9 mouse cellular contexts compared by ENCODE assay signal in the genomic region with DNA sequence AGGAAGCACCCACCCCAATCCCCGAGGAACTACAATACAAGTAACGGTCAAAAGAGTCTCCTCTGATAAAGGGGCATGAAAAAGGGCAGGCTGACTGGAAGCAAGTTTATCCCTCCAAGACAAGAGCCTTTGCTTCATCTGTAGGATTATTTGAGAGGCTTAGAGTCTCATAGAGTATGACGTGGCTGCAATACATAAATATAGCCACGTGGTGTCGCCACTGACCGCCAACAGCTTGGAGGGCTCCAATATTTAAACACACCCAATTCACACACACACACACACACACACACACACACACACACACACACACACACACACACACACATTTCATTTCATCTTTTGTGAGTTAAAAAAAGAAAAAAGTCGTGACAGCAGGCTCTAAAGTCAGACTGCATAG. TPM values are rescaled to one million over a fixed set of nuclear protein-coding genes. Genes with fewer than 3 reads are reported as not detected.
DNase-seq lines count a peak whose midpoint lies in the region; ATAC-seq and TF ChIP-seq lines count a peak whose summit lies in the region.
"Had no signal": no experiment of that assay in that cellular context is flagged by ENCODE, and none has a peak within 500 bp of the region (broad histone marks: within the 10 kb centered on the region; RNA-seq: fewer than 3 reads in every experiment).

No protein-coding gene starts in this region.

- 7% methylated on average over 7 of the region's 7 CpGs for WGBS in liver, embryonic 12.5 days (ENCODE audit: insufficient replicate concordance)
- 12% methylated on average over 7 of the region's 7 CpGs for WGBS in embryonic facial prominence, embryonic 10.5 days
- WGBS in liver, postnatal 0 days (ENCODE audit: insufficient replicate concordance): 15% methylated on average over 7 of the region's 7 CpGs

- no peaks in the 10 kb centered on the region for H3K36me3 ChIP-seq in liver, embryonic 12.5 days
- H3K36me3 ChIP-seq in embryonic facial prominence, embryonic 10.5 days (replicated peaks): no peaks in the 10 kb centered on the region
- H3K36me3 ChIP-seq in liver, postnatal 0 days (replicated peaks; ENCODE audit: insufficient read depth, low read length): no peaks in the 10 kb centered on the region

- H3K4me3 ChIP-seq in liver, embryonic 12.5 days: no peak overlapping the region
- no peak overlapping the region for H3K4me3 ChIP-seq in embryonic facial prominence, embryonic 10.5 days
- H3K4me3 ChIP-seq in liver, postnatal 0 days (ENCODE audit: low read depth, low read length): no peak overlapping the region
- H3K4me3 ChIP-seq: myocyte had no signal

- no peaks in the 10 kb centered on the region for H3K27me3 ChIP-seq in liver, embryonic 12.5 days (replicated peaks)
- no peaks in the 10 kb centered on the region; the same call in 1 of the 2 replicates for H3K27me3 ChIP-seq in embryonic facial prominence, embryonic 10.5 days (replicated peaks; ENCODE audit: low read depth, poor library complexity, severe bottlenecking)
- no peaks in the 10 kb centered on the region for H3K27me3 ChIP-seq in liver, postnatal 0 days (ENCODE audit: insufficient read depth, low read length)

- H3K9ac ChIP-seq in liver, embryonic 12.5 days: no peak overlapping the region
- H3K9ac ChIP-seq in liver, postnatal 0 days (replicated peaks): no peak overlapping the region

- ATAC-seq in liver, embryonic 12.5 days: no peak
- no peak for ATAC-seq in liver, postnatal 0 days

- H3K27ac ChIP-seq in liver, embryonic 12.5 days: no peak overlapping the region
- H3K27ac ChIP-seq in embryonic facial prominence, embryonic 10.5 days (replicated peaks): no peak overlapping the region
- no peak overlapping the region for H3K27ac ChIP-seq in liver, postnatal 0 days (ENCODE audit: low read depth)

- peak; percentile 42 for DNase-seq in liver
- peak; percentile 69 for DNase-seq in adrenal gland, adult 2 months
- peak; percentile 56 for DNase-seq in embryonic facial prominence, embryonic 10.5 days (ENCODE audit: low spot score)
- peak; percentile 64 to 70 for DNase-seq in kidney, postnatal 25 days
- peak; percentile 52 for DNase-seq in liver, postnatal 0 days
- DNase-seq in right cerebral cortex, adult 2 months (ENCODE audit: low spot score in 2 of 2): peak; percentile 70
- peak; percentile 23 to 59 for DNase-seq in urinary bladder, postnatal 36 days (ENCODE audit: low spot score in 2 of 2)

- peak; percentile 70 for TF ChIP-seq CTCF in liver, postnatal 0 days (IDR thresholded peaks at IDR 0.05; ENCODE audit: low read depth)

- no peaks in the 10 kb centered on the region for H3K4me1 ChIP-seq in liver, embryonic 12.5 days
- no peaks in the 10 kb centered on the region for H3K4me1 ChIP-seq in embryonic facial prominence, embryonic 10.5 days
- no peaks in the 10 kb centered on the region for H3K4me1 ChIP-seq in liver, postnatal 0 days (ENCODE audit: insufficient read depth)

- H3K9me3 ChIP-seq in liver, embryonic 12.5 days (replicated peaks): no peaks in the 10 kb centered on the region
- no peaks in the 10 kb centered on the region for H3K9me3 ChIP-seq in embryonic facial prominence, embryonic 10.5 days
- no peaks in the 10 kb centered on the region for H3K9me3 ChIP-seq in liver, postnatal 0 days (ENCODE audit: low read length)

- H3K4me2 ChIP-seq in liver, embryonic 12.5 days: no peak overlapping the region
- H3K4me2 ChIP-seq in liver, postnatal 0 days (ENCODE audit: low read depth, low read length): no peak overlapping the region

- no peak for TF ChIP-seq EP300 in liver, postnatal 0 days (IDR thresholded peaks at IDR 0.05; ENCODE audit: low read depth)

RNA-seq across cellular contexts. Expression of gene Clcn5, which starts 3.1 kb away (rescaled TPM):
- polyA plus RNA-seq in liver, embryonic 12.5 days (2016; fragmentation: Nextera tagmentation; extraction: Ambion mirVana): 5.3 and 5.9 TPM in 2 replicates
- 10 to 100 TPM; 26.7 to 29.8 TPM for total RNA-seq in adrenal gland, adult 2 months (2021)
- polyA plus RNA-seq in adrenal gland, adult 2 months (2012; rRNA removed): 3.2 and 3.4 TPM in 2 replicates
- polyA plus RNA-seq in embryonic facial prominence, embryonic 10.5 days (2016; fragmentation: Nextera tagmentation; extraction: Ambion mirVana): 19.4 and 19.5 TPM in 2 replicates
- polyA plus RNA-seq in liver, postnatal 0 days (2015; fragmentation: Nextera tagmentation; extraction: Ambion mirVana): 0.97 and 1.3 TPM in 2 replicates

RNA-seq across cellular contexts. Expression of gene Usp27x, which starts 53.3 kb away (rescaled TPM):
- 0.30 TPM in 2 replicates for polyA plus RNA-seq in liver, embryonic 12.5 days (2016; fragmentation: Nextera tagmentation; extraction: Ambion mirVana)
- 10 to 100 TPM; 17.8 to 18.7 TPM for total RNA-seq in adrenal gland, adult 2 months (2021)
- 10.2 and 12.1 TPM in 2 replicates for polyA plus RNA-seq in adrenal gland, adult 2 months (2012; rRNA removed)
- polyA plus RNA-seq in embryonic facial prominence, embryonic 10.5 days (2016; fragmentation: Nextera tagmentation; extraction: Ambion mirVana): 0.57 and 0.64 TPM in 2 replicates
- polyA plus RNA-seq in liver, postnatal 0 days (2015; fragmentation: Nextera tagmentation; extraction: Ambion mirVana): 0.07 TPM in 1 of 2 replicates, not detected in the other
